Mouse (Mus musculus) regulatory T cell (primary cell): ENCODE measurements around the gene Vax2.

Experiments used
- in situ Hi-C: fragments of 300-600 bp; cut with MboI, MseI; formaldehyde crosslinking; loops from one replicate; pipeline ENCODE4 v1.15.1; 2025; ENCODE audit warnings: high pct_unique_total_duplicates

The Vax2 gene

GRCm38 (mm10) chr6:83750171-83750684, 39.2 kb downstream of the Vax2 start:
- in situ Hi-C loops: no loop called here

- in situ Hi-C loops: no loop called here
These were observed 45.0 kb downstream of the Vax2 start for GRCm38 (mm10) chr6:83756051-83756450.

GRCm38 (mm10) chr6:83762344-83762743, 51.3 kb downstream of the Vax2 start, which contains the start of gene Ankrd53:
Gene Ankrd53 (plus strand): TSS chr6:83762644.
- in situ Hi-C loops: no loop called here

GRCm38 (mm10) chr6:83762880-83763431, 51.9 kb downstream of the Vax2 start:
- in situ Hi-C loops: no loop called here

- in situ Hi-C loops: no loop called here
These were observed 55.9 kb downstream of the Vax2 start for GRCm38 (mm10) chr6:83766982-83767381.

GRCm38 (mm10) chr6:83768485-83768884, 57.4 kb downstream of the Vax2 start:
- in situ Hi-C loops: no loop called here

GRCm38 (mm10) chr6:83774126-83774525, 63.1 kb downstream of the Vax2 start:
- in situ Hi-C loops: no loop called here

GRCm38 (mm10) chr6:83774781-83775563, 63.9 kb downstream of the Vax2 start:
- in situ Hi-C loops: no loop called here

- in situ Hi-C loops: no loop called here
These were observed 64.7 kb downstream of the Vax2 start, which contains the start of gene Tex261 for GRCm38 (mm10) chr6:83775638-83776293. Gene Tex261 (minus strand): TSS chr6:83775813.

GRCm38 (mm10) chr6:83778306-83778705, 67.2 kb downstream of the Vax2 start:
- in situ Hi-C loops: no loop called here

GRCm38 (mm10) chr6:83779026-83779425, 68.0 kb downstream of the Vax2 start:
- in situ Hi-C loops: no loop called here

GRCm38 (mm10) chr6:83786426-83786825, 75.4 kb downstream of the Vax2 start:
- in situ Hi-C loops: no loop called here
